Mouse (Mus musculus) layer of hippocampus, postnatal 10 days (tissue): ENCODE measurements around the gene Uvrag. TPM values are rescaled to one million over a fixed set of nuclear protein-coding genes. Genes with fewer than 3 reads are reported as not detected.

Source experiments
- DNase-seq, 2 experiments: peaks; one replicate each; pipeline ENCODE4 v3.0.0; 2021; ENCODE audit warnings: low spot score in 2 of 2
- long read RNA-seq: library from polyadenylated mRNA; stranded (forward); transcript quantifications from one replicate; pipeline ENCODE4 v2.0.0, GENCODE M21; 2023
- total RNA-seq, 2 experiments: library from RNA; stranded (reverse); gene quantifications; 2 replicates each; pipeline ENCODE4 v1.2.3; 2021

Gene Uvrag
- total RNA-seq: 10 to 100 TPM; 37.6 to 41.0 TPM
- long read RNA-seq, full-length matches to known transcripts: 25 of 31 reads
- long read RNA-seq, partial matches to known transcripts: 2 of 31 reads
- long read RNA-seq, other reads (novel, unspliced or antisense): 4 of 31 reads

- DNase-seq: peak; percentile 99 to 100
Measured at GRCm38 (mm10) chr7:99140984-99141918, at the start of gene Uvrag. Uvrag (minus strand) TSS chr7:99141141.

GRCm38 (mm10) chr7:99189885-99190284 is 48.9 kb upstream of the Uvrag start:
- DNase-seq: no peak

GRCm38 (mm10) chr7:99188630-99189029 is 47.7 kb upstream of the Uvrag start:
- DNase-seq: no peak

GRCm38 (mm10) chr7:99187451-99187850 is 46.5 kb upstream of the Uvrag start:
- DNase-seq: no peak

- no peak for DNase-seq
Measured at GRCm38 (mm10) chr7:99185405-99185804, 44.5 kb upstream of the Uvrag start.

- no peak for DNase-seq
Measured at GRCm38 (mm10) chr7:99183751-99184150, 42.8 kb upstream of the Uvrag start.

- peak; percentile 94 to 96 for DNase-seq
Measured at GRCm38 (mm10) chr7:99182432-99183172, 41.7 kb upstream of the Uvrag start, which contains the start of gene Dgat2. Dgat2 (minus strand) TSS chr7:99182719.

GRCm38 (mm10) chr7:99181619-99182431 is 40.9 kb upstream of the Uvrag start:
- DNase-seq: peak; percentile 18 to 30

- DNase-seq: no peak
Measured at GRCm38 (mm10) chr7:99180162-99180561, 39.2 kb upstream of the Uvrag start.

GRCm38 (mm10) chr7:99179271-99179670 is 38.3 kb upstream of the Uvrag start:
- DNase-seq: no peak

GRCm38 (mm10) chr7:99177386-99177785 is 36.4 kb upstream of the Uvrag start:
- no peak for DNase-seq

GRCm38 (mm10) chr7:99175666-99176065 is 34.7 kb upstream of the Uvrag start:
- DNase-seq: no peak

- no peak for DNase-seq
Measured at GRCm38 (mm10) chr7:99175118-99175517, 34.2 kb upstream of the Uvrag start.

- DNase-seq: no peak
Measured at GRCm38 (mm10) chr7:99174006-99174405, 33.1 kb upstream of the Uvrag start.

GRCm38 (mm10) chr7:99172898-99173297 is 32.0 kb upstream of the Uvrag start:
- no peak for DNase-seq

GRCm38 (mm10) chr7:99171730-99172463 is 31.0 kb upstream of the Uvrag start:
- no peak for DNase-seq

- DNase-seq: no peak
Measured at GRCm38 (mm10) chr7:99170519-99170918, 29.6 kb upstream of the Uvrag start.

GRCm38 (mm10) chr7:99169717-99170403 is 28.9 kb upstream of the Uvrag start:
- DNase-seq: no peak

- DNase-seq: no peak
Measured at GRCm38 (mm10) chr7:99168756-99169155, 27.8 kb upstream of the Uvrag start.

- no peak for DNase-seq
Measured at GRCm38 (mm10) chr7:99167939-99168338, 27.0 kb upstream of the Uvrag start.
